Comparison of ENCODE assay signal across 8 mouse cellular contexts in the genomic region with DNA sequence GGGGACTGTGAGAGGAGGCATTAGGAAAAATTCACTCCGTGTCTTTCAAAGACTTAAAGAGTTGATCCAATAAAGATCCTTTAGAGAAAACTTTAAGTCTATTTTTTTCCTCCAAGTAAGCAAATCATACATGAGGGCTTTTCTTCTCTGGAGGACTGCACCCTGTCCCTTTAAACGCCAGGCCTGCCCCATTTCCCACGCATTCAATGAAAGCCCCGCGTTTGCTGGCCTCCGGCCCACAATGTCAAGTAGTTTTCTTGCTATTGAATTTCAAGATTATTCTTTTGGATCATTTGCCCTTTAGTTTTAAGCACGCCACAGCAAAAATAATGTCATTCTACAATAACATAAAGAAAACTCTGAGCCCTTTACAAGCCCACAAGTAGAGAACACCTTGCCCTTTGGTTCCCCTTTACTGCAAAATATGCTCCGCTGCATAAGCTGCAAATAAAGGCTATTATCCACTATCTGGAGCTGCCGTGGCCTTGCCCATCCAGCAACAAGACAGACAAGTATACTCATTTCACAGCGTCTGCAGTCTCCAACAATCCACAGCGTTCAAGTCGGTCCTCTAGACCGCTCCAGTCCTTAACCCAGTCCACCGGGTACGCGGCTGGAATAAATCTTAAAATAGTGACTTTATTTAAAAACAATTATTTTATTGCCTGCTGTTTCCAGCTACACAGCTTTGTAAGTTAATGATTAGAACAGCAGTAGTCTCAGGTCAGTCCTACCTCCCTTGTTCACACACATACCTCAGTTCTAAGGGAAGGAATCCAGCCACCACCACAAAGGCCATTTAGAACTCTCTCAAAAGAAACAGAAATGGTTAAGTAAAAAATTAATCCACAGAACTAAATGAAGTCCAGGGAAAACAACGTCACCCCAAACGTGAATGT. TPM values are rescaled to one million over a fixed set of nuclear protein-coding genes. Genes with fewer than 3 reads are reported as not detected.
DNase-seq lines count a peak whose midpoint lies in the region; ATAC-seq lines count a peak whose summit lies in the region.

No protein-coding gene starts in this region.

- peaks cover 21% of the 10 kb centered on the region for H3K36me3 ChIP-seq in forebrain, embryonic 10.5 days (replicated peaks)
- no peaks in the 10 kb centered on the region for H3K36me3 ChIP-seq in midbrain, embryonic 11.5 days (ENCODE audit: control insufficient read depth, insufficient read depth, low read length)

- H3K4me3 ChIP-seq in forebrain, embryonic 10.5 days, result peak overlapping the region; percentile 33
- H3K4me3 ChIP-seq in midbrain, embryonic 11.5 days (ENCODE audit: low read depth, low read length), result no peak overlapping the region

- no peaks in the 10 kb centered on the region for H3K9me3 ChIP-seq in forebrain, embryonic 10.5 days
- H3K9me3 ChIP-seq in midbrain, embryonic 11.5 days (ENCODE audit: control insufficient read depth, low read length), result no peaks in the 10 kb centered on the region

- H3K27ac ChIP-seq in forebrain, embryonic 10.5 days, result peak overlapping the region; percentile 61
- peak overlapping the region; percentile 40; the same call in 1 of the 2 replicates for H3K27ac ChIP-seq in midbrain, embryonic 11.5 days (ENCODE audit: low read depth, low read length)

- peak; percentile 39 for DNase-seq in adrenal gland, postnatal 10 days
- no peak for DNase-seq in adrenal gland, adult 18-20 months (ENCODE audit: low spot score in 2 of 2)
- no peak for DNase-seq in forebrain, embryonic 10.5 days (ENCODE audit: extremely low spot score, low spot score)
- peak; percentile 64 for DNase-seq in kidney, adult 9 months
- DNase-seq in midbrain, embryonic 11.5 days (ENCODE audit: low spot score, missing footprints), result peak; percentile 90
- no peak for DNase-seq in urinary bladder, postnatal 10 days (ENCODE audit: low spot score)
- no peak for DNase-seq in left cerebral cortex, adult 9 months (ENCODE audit: low spot score in 2 of 2)

- peak; percentile 66; the same call in 1 of the 2 replicates for ATAC-seq in midbrain, embryonic 11.5 days (ENCODE audit: low FRiP score)
- ATAC-seq in frontal cortex, adult (ENCODE audit: low TSS enrichment), result no peak

- peak overlapping the region; percentile 21 for H3K4me2 ChIP-seq in midbrain, embryonic 11.5 days

- no peaks in the 10 kb centered on the region for H3K27me3 ChIP-seq in forebrain, embryonic 10.5 days (ENCODE audit: poor library complexity, severe bottlenecking)
- H3K27me3 ChIP-seq in midbrain, embryonic 11.5 days (ENCODE audit: control insufficient read depth, insufficient read depth, low read length), result no peaks in the 10 kb centered on the region

- peak overlapping the region; percentile 27; the same call in 1 of the 2 replicates for H3K9ac ChIP-seq in midbrain, embryonic 11.5 days (ENCODE audit: low read length)

- 44% methylated on average over 18 of the region's 18 CpGs for WGBS in forebrain, embryonic 10.5 days
- WGBS in midbrain, embryonic 11.5 days, result 43% methylated on average over 18 of the region's 18 CpGs

- peaks cover 79% of the 10 kb centered on the region for H3K4me1 ChIP-seq in forebrain, embryonic 10.5 days
- H3K4me1 ChIP-seq in midbrain, embryonic 11.5 days (ENCODE audit: control insufficient read depth, insufficient read depth, low read length), result peaks cover 23% of the 10 kb centered on the region

RNA-seq across cellular contexts. Expression of a gene that starts 15.5 kb away (rescaled TPM):
- 10 to 100 TPM; 18.4 to 21.9 TPM for total RNA-seq in adrenal gland, postnatal 10 days (2021)
- total RNA-seq in adrenal gland, adult 18-20 months (2021), result 10 to 100 TPM; 27.6 to 28.6 TPM
- polyA plus RNA-seq in forebrain, embryonic 10.5 days (2016; fragmentation: Nextera tagmentation; extraction: Ambion mirVana), result 51.8 and 55.6 TPM in 2 replicates
- polyA plus RNA-seq in midbrain, embryonic 11.5 days (2014; fragmentation: Nextera tagmentation; extraction: Ambion mirVana), result 62.3 and 63.1 TPM in 2 replicates

Comparison
In these comparisons a context has a peak if more than half of its experiments do, and no peak if none do; other contexts are left out.
1. DNase-seq: peak in adrenal gland, postnatal 10 days (single experiment), kidney, adult 9 months (single experiment) and midbrain, embryonic 11.5 days (single experiment); none in adrenal gland, adult 18-20 months (0 of 2), forebrain, embryonic 10.5 days (single experiment), urinary bladder, postnatal 10 days (single experiment) and left cerebral cortex, adult 9 months (0 of 2).